Mouse (Mus musculus): ENCODE data around the gene Skiv2l.
"Not testable (repeated sequence)": the region's sequence is repeated elsewhere in the genome, so short reads cannot be mapped to it uniquely, and the experiment has no call there.

Gene Skiv2l

DNA sequence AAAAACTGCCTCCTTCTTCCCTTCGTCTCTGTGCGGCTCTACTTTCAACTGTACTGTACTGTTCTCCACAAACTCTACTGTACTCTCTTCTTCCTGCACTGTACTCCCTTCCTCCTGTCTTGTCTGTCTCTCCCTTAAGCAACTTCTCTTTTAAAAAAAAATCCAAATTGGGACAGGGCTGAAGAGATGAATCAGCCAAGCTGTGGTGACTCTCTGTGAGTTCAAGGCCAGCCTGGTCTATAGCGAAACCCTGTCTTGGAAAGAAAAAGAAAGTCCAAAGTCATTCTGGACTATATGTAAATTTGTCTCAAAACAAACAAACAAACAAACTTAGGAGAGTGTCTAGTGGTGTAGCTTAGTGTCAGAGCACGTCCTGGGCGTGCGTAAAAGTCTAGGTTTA lies 24.3 kb upstream of the Skiv2l start:
- DNase-seq (ENCODE audit: low spot score): no peak

GRCm38 (mm10) chr17:34865981-34866380 lies 16.0 kb upstream of the Skiv2l start:
- no peak for DNase-seq (ENCODE audit: low spot score)

DNA sequence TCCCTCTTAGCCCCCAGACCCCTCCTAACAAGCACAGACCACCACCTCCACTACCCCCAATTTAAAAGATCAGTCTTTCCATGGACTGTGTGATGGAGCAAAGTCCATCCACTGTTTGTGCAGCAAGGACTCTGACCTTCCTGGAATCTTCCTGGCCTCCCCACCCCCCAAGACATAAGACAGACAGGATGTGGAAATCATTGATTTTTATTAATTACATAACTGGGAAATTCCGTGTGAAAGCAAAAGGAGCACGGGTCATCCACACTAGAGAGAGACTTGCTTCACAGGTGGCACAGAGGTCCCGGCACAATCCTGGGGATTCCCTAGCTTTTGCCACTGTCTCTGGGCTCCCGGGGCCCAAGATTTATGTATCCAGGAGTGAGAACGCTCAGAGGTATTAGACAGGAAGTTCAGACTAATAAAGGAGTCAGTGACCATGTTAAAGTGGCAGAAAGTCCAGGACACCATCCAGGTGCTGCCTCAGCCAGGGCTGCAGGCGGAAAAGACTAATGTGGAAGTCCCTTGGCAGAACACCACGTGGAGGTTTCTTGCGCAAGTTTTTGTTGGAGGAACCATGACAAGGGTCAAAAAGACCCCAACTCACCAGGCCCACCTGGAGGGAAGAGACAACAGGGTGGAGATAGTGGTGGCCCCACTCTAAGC lies 12.5 kb upstream of the Skiv2l start, which contains the start of gene Cfb:
TSS of gene Cfb (minus strand) at position 103 of the 666 bp plus-strand sequence.
- DNase-seq (ENCODE audit: low spot score): no peak

DNA sequence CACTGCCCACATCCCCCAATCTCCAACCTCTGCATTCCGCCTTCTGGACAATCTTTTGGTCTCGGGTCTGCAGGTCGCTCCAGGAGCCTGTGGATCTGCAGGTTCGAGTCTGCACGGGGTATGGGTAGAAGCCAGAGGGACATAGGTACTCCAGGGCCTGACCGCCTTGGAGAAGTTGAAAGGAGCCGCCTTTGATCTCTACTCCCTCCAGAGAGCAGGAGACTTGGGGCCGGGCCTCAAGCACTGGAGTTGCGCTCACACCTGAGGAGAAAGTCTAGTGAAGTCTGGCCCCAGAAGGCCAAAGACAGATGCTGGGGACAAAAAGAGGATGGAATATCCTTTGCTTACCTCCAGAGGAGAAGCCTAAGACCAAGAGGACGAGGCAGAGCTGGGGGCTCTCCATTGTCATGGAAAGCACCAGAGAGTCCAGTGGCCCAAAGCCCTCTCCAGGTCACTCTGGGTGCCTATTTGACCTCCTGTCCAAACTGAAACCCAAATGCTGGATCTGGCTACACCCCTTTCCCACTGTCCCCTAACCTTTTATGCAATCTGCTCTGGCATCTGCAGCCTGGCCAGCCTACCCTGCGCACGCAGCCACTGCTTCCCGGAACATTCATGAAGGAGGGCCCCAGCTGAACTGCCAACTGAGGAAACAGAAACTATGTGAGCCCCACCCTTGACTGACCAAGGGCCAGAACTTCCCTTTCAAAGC lies 11.8 kb upstream of the Skiv2l start:
- peak; percentile 59 for DNase-seq (ENCODE audit: low spot score)

GRCm38 (mm10) chr17:34860514-34860913 lies 10.5 kb upstream of the Skiv2l start:
- no peak for DNase-seq (ENCODE audit: low spot score)

DNA sequence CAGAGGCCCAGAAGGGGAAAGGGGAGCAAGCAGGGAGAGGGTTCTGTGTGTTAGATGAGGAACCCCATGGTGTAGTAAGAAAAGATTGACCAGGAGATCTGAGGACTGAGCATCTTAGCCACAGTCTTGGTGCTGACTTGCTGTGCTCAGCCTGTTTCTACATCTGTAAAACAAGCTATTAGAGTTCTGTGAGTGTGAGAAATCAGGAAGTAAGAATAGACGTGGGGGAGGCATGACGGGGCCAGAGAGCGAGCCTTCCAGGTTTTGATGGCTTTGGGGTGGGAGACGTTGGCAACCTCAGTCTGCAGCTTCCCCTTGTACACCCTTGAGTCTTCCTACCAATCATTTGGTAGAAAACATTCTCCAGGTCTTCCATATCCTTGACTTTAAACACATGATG lies 8.7 kb upstream of the Skiv2l start:
- no peak for DNase-seq (ENCODE audit: low spot score)

DNA sequence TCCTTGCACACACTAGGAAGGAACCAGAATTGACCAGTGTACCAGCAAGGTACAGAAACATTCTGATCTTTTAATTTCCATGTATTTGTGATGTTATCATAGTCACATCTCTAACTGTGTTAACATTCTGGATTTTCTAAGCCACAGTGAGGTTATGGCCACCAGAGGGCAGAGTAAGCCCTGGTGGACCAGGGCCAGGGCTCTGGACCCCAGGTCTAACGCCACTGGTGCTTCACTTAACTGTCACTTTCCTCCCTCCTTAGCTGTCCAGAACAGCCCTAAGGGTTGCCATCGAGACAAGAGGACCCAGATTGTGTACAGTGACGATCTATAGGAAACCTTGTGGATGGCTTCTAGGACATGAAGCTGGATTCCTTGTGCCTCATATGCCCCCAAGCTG lies 5.8 kb upstream of the Skiv2l start:
- DNase-seq (ENCODE audit: low spot score): peak; percentile 50

DNA sequence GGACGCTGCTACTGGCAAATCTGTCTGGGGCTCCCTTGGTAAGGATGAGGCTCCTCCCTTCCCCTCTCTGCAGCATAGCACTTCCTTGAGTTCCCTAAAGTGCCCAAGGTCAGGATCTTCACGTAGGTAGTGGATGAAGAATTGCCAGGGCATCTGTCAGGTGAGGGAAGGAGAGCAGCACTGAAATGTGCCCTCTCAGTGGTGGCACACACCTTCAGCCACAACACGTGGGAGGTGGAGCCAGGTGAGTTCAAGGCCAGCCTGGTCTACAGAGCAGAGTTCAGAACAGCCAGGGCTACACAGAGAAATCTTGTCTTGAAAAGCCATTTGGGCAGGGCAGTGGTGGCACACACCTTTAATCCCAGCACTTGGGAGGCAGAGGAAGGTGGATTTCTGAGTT lies 4.8 kb upstream of the Skiv2l start:
- no peak for DNase-seq (ENCODE audit: low spot score)

- no peak for DNase-seq (ENCODE audit: low spot score)
These were observed 3.5 kb upstream of the Skiv2l start for GRCm38 (mm10) chr17:34853511-34853910.

DNA sequence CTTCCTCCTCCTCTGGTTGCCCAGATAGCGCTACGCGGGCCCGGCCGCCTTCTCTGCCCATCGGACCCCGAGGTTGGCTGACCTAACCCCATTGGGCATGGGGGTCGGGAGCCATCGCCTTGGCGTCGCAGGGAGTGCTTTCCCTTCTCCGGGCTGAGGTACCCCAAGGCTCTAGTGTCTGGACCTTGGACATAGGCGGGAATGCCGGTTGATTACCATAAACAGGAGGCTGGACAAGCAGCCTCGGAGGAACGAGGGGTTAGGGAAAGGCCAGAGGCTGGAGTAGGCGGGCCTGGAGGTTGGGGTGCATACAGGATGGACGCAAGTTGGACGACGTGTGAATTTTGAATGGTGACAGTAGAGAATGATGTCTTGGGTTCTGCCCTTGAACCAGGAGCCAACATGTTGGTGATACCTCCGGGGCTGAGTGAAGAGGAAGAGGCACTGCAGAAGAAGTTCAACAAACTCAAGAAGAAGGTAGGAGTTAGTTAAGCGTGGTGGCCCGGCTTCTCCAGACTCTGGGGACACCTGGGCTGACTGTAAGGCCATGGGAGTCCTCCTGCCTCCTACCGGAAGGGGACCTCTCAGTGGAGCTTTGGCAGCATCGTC lies 611 bp upstream of the Skiv2l start:
- DNase-seq (ENCODE audit: low spot score): no peak

DNA sequence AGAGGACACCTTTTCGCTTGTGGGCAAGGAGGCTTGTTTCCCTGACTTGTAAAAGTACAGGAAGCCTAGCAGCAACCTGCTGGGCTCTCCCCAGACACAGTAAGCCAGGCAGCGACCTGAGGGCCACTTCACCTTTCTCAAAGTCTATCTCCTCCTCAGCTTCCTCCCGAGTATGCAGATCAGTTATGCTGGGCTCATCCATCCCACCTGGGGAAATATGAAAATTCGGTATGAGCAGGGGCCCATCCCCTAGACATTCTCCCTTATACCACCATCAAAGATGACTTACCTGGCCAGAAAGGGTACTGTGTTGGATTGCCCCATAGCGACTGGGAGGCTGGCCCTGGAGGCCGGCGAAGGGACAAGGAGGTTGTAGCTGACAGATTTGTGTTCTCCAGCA lies 2.4 kb downstream of the Skiv2l start:
- no peak for DNase-seq (ENCODE audit: low spot score)

- no peak for DNase-seq (ENCODE audit: low spot score)
These were observed 2.8 kb downstream of the Skiv2l start for GRCm38 (mm10) chr17:34847192-34847591.

GRCm38 (mm10) chr17:34844884-34845283 lies 5.1 kb downstream of the Skiv2l start:
- DNase-seq (ENCODE audit: low spot score): no peak

GRCm38 (mm10) chr17:34840736-34841307 lies 9.2 kb downstream of the Skiv2l start:
- no peak for DNase-seq (ENCODE audit: low spot score)

DNA sequence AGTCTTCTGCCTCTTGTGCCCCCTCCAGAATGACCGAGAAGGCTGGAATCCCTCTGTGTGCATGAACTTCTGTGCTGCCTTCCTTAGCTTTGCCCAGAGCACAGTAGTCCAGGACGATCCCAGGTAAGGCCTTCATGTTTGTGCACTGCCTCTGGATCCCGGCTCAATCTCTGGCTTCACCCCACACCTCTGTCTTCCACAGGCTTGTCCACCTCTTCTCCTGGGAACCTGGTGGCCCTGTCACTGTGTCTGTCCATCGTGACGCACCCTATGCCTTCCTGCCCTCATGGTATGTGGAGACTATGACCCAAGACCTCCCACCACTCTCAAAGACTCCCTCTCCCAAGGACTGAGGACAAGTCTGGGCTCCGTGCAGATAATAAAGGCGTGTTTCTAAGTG lies 11.2 kb downstream of the Skiv2l start:
- no peak for DNase-seq (ENCODE audit: low spot score)

- no peak for DNase-seq (ENCODE audit: low spot score)
These were observed 12.3 kb downstream of the Skiv2l start for GRCm38 (mm10) chr17:34837464-34838324.

DNA sequence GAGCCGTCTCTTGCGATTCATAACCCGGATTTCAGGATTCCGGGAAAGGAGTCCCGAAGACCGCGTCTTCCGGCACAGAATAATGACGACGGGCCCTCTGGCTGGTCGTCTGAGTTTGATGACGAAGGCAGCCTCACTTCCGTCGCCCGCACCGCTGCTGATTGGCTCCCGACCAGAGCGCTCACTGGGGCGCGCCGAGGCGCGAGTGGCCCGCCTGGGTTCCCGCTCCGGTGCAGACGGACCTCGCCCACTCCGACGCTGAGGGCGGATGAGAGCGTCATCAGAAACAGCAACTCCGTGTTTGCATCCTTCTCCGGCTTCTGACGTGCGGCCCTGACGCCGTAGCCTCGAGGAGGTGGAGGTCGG lies 13.2 kb downstream of the Skiv2l start, which contains the start of the genes Stk19 and Dxo:
TSS of gene Stk19 (minus strand) at position 90 of the 366 bp plus-strand sequence.
TSS of gene Dxo (plus strand) at position 164 of the 366 bp plus-strand sequence.
- peak; percentile 96 for DNase-seq (ENCODE audit: low spot score)

DNA sequence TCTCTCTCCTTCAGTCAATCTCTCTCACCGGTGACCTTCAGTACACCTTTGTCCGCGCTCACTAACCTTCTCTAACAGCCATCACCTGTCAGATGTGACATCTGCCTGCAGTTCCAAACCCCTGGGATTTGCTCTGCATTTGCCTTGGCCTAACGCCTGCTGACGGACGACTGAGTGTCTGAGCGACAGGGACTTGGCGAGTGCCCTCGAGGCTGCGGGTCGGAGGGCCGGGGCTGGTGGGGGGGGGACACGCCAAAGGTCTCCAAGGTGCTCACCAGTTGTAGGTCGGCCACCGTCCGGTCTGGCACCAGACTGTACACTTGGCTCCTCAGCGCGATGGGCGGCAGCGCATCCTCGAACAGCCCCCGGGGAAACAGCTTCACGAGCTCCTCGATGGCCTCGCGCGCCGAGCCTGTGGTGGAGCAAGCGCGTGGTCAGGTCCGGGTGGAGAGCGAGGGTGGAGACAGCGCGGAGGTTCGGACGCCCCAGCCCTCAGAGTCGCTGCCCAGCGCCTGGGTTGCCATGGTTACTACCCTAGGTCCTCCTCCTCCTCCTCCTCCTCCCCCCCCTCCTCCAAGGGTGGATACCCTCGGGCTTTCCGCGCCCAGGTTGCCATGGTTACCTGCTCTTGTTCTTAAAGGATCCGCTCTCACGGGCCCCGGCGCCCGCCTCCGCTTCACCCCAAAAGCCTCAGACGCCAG lies 13.7 kb downstream of the Skiv2l start:
- DNase-seq (ENCODE audit: low spot score): no peak

- DNase-seq (ENCODE audit: low spot score): not testable (repeated sequence)
These were observed 19.2 kb downstream of the Skiv2l start for GRCm38 (mm10) chr17:34830776-34831175.

GRCm38 (mm10) chr17:34814818-34815370 lies 35.1 kb downstream of the Skiv2l start:
- DNase-seq (ENCODE audit: low spot score): no peak

DNA sequence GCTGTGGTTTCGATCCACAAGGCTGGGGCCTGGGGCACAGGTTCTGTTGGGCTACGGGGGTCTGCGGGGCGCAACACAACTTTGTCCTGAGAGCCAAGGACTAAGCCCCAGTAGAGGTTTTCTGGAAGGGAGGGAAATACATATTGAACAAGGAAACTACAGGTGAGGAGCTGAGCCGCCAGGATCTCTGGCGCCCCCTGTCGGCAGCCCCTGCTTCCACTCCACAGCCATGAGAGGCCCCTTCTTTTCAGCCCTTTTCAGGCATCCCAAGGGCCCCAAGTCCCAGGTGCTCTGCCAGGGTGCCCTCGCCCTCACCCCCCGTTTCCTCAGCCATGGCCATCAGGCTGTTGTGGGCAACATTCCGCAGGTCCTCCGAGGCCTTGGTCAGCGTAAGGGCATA lies 36.3 kb downstream of the Skiv2l start:
- not testable (repeated sequence) for DNase-seq (ENCODE audit: low spot score)

Measured in lung, postnatal 25 days (tissue).